Mouse (Mus musculus): Measurements from ENCODE around the gene Col4a1.

DNA sequence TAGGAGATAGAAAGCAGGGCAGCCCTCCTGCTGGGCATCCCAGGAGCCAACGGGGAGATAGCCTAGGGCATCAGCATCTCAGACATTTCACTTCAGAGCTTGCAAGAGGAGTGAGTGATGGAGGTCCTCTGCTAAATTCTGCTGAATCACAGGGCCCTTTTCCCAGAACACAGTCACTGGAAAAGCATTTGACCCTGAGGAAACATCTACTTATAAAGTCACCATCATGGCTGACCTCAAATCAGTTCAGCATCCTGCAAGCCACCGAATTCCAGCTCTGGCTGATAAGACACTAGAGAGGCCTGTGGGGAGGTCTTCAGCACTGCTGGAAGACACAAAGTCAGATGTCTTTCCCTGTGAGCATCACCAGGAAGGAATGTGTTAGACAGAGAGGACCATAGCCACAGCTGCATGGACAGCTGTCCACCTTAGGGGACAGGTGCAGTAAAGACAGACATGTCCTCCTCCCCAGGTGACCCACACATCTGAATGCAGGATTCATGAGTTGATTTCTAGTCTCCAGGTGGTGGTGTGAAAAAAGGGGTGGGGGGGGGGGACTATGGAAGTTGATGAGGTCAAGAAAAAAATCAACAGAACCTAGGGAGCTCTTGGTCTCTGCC is 54.0 kb downstream of the Col4a1 start:
- TF ChIP-seq CTCF (IDR thresholded peaks at IDR 0.05; ENCODE audit: borderline replicate concordance, control insufficient read depth, extremely low read depth, insufficient read depth, low read length, poor library complexity) (no peak), POLR2A (IDR thresholded peaks at IDR 0.05; ENCODE audit: control insufficient read depth, extremely low read depth, insufficient read depth, low read length, poor library complexity) (no peak)

Measured in thymus, adult 2 months (tissue).